Mouse (Mus musculus): Measurements from ENCODE around the gene Fmod.

The Fmod gene

GRCm38 (mm10) chr1:134096264-134096934 is 59.3 kb downstream of the Fmod start:
- DNase-seq (ENCODE audit: low spot score), result no peak

GRCm38 (mm10) chr1:134097080-134097855 is 60.2 kb downstream of the Fmod start:
- DNase-seq (ENCODE audit: low spot score), result no peak
